Mouse (Mus musculus) cerebellum, adult 2 months (tissue): Measurements from ENCODE around the gene Bbip1. TPM values are rescaled to one million over a fixed set of nuclear protein-coding genes. Genes with fewer than 3 reads are reported as not detected.
A peak's percentile ranks its signal among the peaks of the same experiment; 100 is the strongest.
"Not testable (repeated sequence)": the region's sequence is repeated elsewhere in the genome, so short reads cannot be mapped to it uniquely, and the experiment has no call there.

ENCODE experiments used
- DNase-seq, 2 experiments: peaks; one replicate each; pipeline ENCODE4 v3.0.0; 2021
- H3K27ac ChIP-seq: fragments of 200-500 bp; 2 replicates; pipeline ENCODE4 v1.5.1; 2012; ENCODE audit warnings: low read length, control low read depth, inconsistent platforms; ENCODE audit not compliant: insufficient read depth
- H3K27me3 ChIP-seq: fragments of 200-500 bp; 2 replicates; pipeline ENCODE4 v1.6.1; 2012; ENCODE audit warnings: inconsistent platforms, mild to moderate bottlenecking, low read length, moderate library complexity; ENCODE audit not compliant: control insufficient read depth, insufficient read depth
- H3K4me1 ChIP-seq: fragments of 200-500 bp; 2 replicates; pipeline ENCODE4 v1.6.1; 2011; ENCODE audit warnings: low read length; ENCODE audit not compliant: control insufficient read depth, insufficient read depth
- H3K4me3 ChIP-seq: fragments of 200-500 bp; replicated peaks from 2 replicates; pipeline ENCODE3; 2011; ENCODE audit warnings: mild to moderate bottlenecking, low read depth, low read length, control low read depth; ENCODE audit not compliant: insufficient read depth
- CTCF ChIP-seq: fragments of 200-500 bp; IDR thresholded peaks from 2 replicates; pipeline ENCODE4 v1.5.1; 2011; ENCODE audit warnings: low read depth, mild to moderate bottlenecking, control low read depth, low read length, moderate library complexity, borderline replicate concordance; ENCODE audit not compliant: insufficient read depth
- POLR2A ChIP-seq: fragments of 200-500 bp; IDR thresholded peaks from 2 replicates; pipeline ENCODE4 v1.6.1; 2011; ENCODE audit warnings: low read length, control low read depth, borderline replicate concordance; ENCODE audit not compliant: insufficient read depth
- WGBS: fragments of 180-500 bp; shearing (Covaris S2); methylation state at CpG from one replicate; pipeline ENCODE4 v1.1.7; 2018; 5-methylcytosine and 5-hydroxymethylcytosine counted together
- polyA plus RNA-seq: library from polyadenylated mRNA; depleted of rRNA; stranded (reverse); fragments of >200 nt; gene quantifications from 2 replicates; pipeline ENCODE4 v1.2.3, GENCODE M21; 2012

Bbip1 gene
- polyA plus RNA-seq, 1 experiment = 81.1 TPM

GRCm38 (mm10) chr19:53969226-53969625 lies 24.8 kb upstream of the Bbip1 start:
- no peak overlapping the region for H3K27ac ChIP-seq
- TF ChIP-seq POLR2A (no peak), CTCF (no peak)
- H3K27me3 ChIP-seq = no peaks in the 10 kb centered on the region
- no peaks in the 10 kb centered on the region for H3K4me1 ChIP-seq
- WGBS = 90% methylated on average over 3 of the region's 3 CpGs
- no peak overlapping the region for H3K4me3 ChIP-seq
- DNase-seq = no peak

- Histone ChIP-seq H3K4me3 (no peak overlapping the region), H3K27me3 (no peaks in the 10 kb centered on the region), H3K27ac (no peak overlapping the region), H3K4me1 (no peaks in the 10 kb centered on the region)
- no peak for TF ChIP-seq POLR2A
- no peak for TF ChIP-seq CTCF
- no peak for DNase-seq
- WGBS = 78% methylated on average over 10 of the region's 10 CpGs
Measured at GRCm38 (mm10) chr19:53964910-53965633, 20.6 kb upstream of the Bbip1 start.

- not testable (repeated sequence) for H3K4me1 ChIP-seq, H3K4me3 ChIP-seq, DNase-seq, H3K27ac ChIP-seq, H3K27me3 ChIP-seq
- WGBS = 97% methylated on average over 3 of the region's 3 CpGs
Measured at GRCm38 (mm10) chr19:53964347-53964746, 19.9 kb upstream of the Bbip1 start.

GRCm38 (mm10) chr19:53962511-53962910 lies 18.1 kb upstream of the Bbip1 start:
- 90% methylated on average over 4 of the region's 4 CpGs for WGBS
- Histone ChIP-seq H3K27me3 (no peaks in the 10 kb centered on the region), H3K27ac (no peak overlapping the region), H3K4me1 (no peaks in the 10 kb centered on the region), H3K4me3 (no peak overlapping the region)
- DNase-seq = no peak
- TF ChIP-seq CTCF = no peak
- no peak for TF ChIP-seq POLR2A

- Histone ChIP-seq H3K27me3 (no peaks in the 10 kb centered on the region), H3K27ac (no peak overlapping the region), H3K4me3 (no peak overlapping the region), H3K4me1 (no peaks in the 10 kb centered on the region)
- 96% methylated on average over 2 of the region's 2 CpGs for WGBS
- DNase-seq = no peak
- TF ChIP-seq POLR2A (no peak), CTCF (no peak)
Measured at GRCm38 (mm10) chr19:53957513-53957912, 13.1 kb upstream of the Bbip1 start.

GRCm38 (mm10) chr19:53945171-53946042 lies 980 bp upstream of the Bbip1 start:
- 1% methylated on average over 67 of the region's 69 CpGs for WGBS
- peak; percentile 50 to 63 for DNase-seq
- TF ChIP-seq POLR2A (no peak), CTCF (no peak)
- H3K4me1 ChIP-seq = no peaks in the 10 kb centered on the region; the same call in 1 of the 2 replicates
- H3K27ac ChIP-seq = peak overlapping the region; percentile 42; the same call in 1 of the 2 replicates
- no peaks in the 10 kb centered on the region for H3K27me3 ChIP-seq
- H3K4me3 ChIP-seq = peak overlapping the region; percentile 71

GRCm38 (mm10) chr19:53944786-53945169 lies 351 bp upstream of the Bbip1 start:
- H3K4me1 ChIP-seq = no peaks in the 10 kb centered on the region; the same call in 1 of the 2 replicates
- WGBS = 0% methylated on average over 45 of the region's 47 CpGs
- TF ChIP-seq CTCF (no peak), POLR2A (0 out of 2 replicates have a peak, but pooled peaks have one; percentile 29)

GRCm38 (mm10) chr19:53942342-53942741 lies 2.1 kb downstream of the Bbip1 start:
- WGBS = 98% methylated on average over 2 of the region's 2 CpGs
- no peak overlapping the region for H3K4me3 ChIP-seq
- no peak overlapping the region for H3K27ac ChIP-seq
- no peak for DNase-seq
- no peaks in the 10 kb centered on the region; the same call in 1 of the 2 replicates for H3K4me1 ChIP-seq
- TF ChIP-seq CTCF (no peak), POLR2A (no peak)
- H3K27me3 ChIP-seq = no peaks in the 10 kb centered on the region

More at GRCm38 (mm10) chr19:53944786-53945169, 351 bp upstream of the Bbip1 start:
- no peaks in the 10 kb centered on the region for H3K27me3 ChIP-seq
- peak overlapping the region; percentile 71 for H3K4me3 ChIP-seq
- DNase-seq = no peak
- H3K27ac ChIP-seq = peak overlapping the region; percentile 42; the same call in 1 of the 2 replicates
